Mouse (Mus musculus) bone marrow, adult 2 months (tissue): Measurements from ENCODE around the gene Mogs. TPM values are rescaled to one million over a fixed set of nuclear protein-coding genes. Genes with fewer than 3 reads are reported as not detected.
"Not testable (repeated sequence)": the region's sequence is repeated elsewhere in the genome, so short reads cannot be mapped to it uniquely, and the experiment has no call there.

Experiments
- H3K27ac ChIP-seq: fragments of 200-500 bp; 2 replicates; pipeline ENCODE4 v1.5.1; 2012; ENCODE audit warnings: low read depth, mild to moderate bottlenecking, control low read depth, inconsistent platforms, low read length; ENCODE audit not compliant: control insufficient read depth, poor library complexity, insufficient read depth
- H3K4me1 ChIP-seq: fragments of 200-500 bp; 2 replicates; pipeline ENCODE4 v1.6.1; 2011; ENCODE audit warnings: low read length; ENCODE audit not compliant: control insufficient read depth, insufficient read depth
- H3K4me3 ChIP-seq: fragments of 200-500 bp; replicated peaks from 2 replicates; pipeline ENCODE3; 2011; ENCODE audit warnings: mild to moderate bottlenecking, low read depth, low read length, control low read depth; ENCODE audit not compliant: control insufficient read depth
- CTCF ChIP-seq: fragments of 200-500 bp; IDR thresholded peaks from 2 replicates; pipeline ENCODE4 v1.5.1; 2011; ENCODE audit warnings: low read length, control low read depth; ENCODE audit not compliant: control insufficient read depth, insufficient read depth
- POLR2A ChIP-seq: fragments of 200-500 bp; IDR thresholded peaks from 2 replicates; pipeline ENCODE4 v1.6.1; 2011; ENCODE audit warnings: low read depth, mild to moderate bottlenecking, control low read depth, low read length, borderline replicate concordance; ENCODE audit not compliant: control insufficient read depth
- WGBS: fragments of 180-500 bp; shearing (Covaris S2); methylation state at CpG from one replicate; pipeline ENCODE4 v1.1.7; 2018; 5-methylcytosine and 5-hydroxymethylcytosine counted together
- polyA plus RNA-seq: library from polyadenylated mRNA; stranded (reverse); fragments of >200 nt; gene quantifications from 2 replicates; pipeline ENCODE4 v1.2.4, GENCODE M21; 2011; ENCODE audit warnings: low replicate concordance; ENCODE audit not compliant: missing spikeins, insufficient read depth, insufficient read length

Mogs gene
- polyA plus RNA-seq, 1 experiment: 29.6 TPM

DNA sequence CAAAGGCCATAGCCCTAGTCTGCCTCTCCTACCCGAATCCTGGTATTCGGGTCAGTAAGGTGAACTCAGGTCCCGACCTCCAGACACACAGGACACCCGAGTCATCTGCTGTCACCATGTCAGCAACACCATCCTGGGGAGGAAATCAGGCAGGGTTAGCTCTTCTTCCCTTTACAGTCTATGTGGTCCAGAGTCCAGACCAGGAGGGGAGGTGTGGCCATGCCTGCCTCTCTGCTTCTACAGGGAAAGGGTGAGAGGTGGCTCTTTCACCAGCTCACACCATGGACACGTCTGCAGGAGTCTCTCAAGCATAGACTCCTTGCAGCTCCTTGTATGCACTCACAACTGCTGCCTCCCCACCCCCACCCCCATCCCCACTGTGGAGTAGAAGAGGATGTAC lies 38.2 kb downstream of the Mogs start:
- TF ChIP-seq POLR2A (no peak), CTCF (no peak)
- H3K4me1 ChIP-seq: peaks cover 1% of the 10 kb centered on the region; the same call in 1 of the 2 replicates
- H3K4me3 ChIP-seq: no peak overlapping the region
- no peak overlapping the region for H3K27ac ChIP-seq
- 79% methylated on average over 5 of the region's 5 CpGs for WGBS

- H3K4me3 ChIP-seq: peak overlapping the region; percentile 48
- TF ChIP-seq CTCF (no peak), POLR2A (no peak)
- 12% methylated on average over 23 of the region's 23 CpGs for WGBS
- peaks cover 1% of the 10 kb centered on the region; the same call in 1 of the 2 replicates for H3K4me1 ChIP-seq
- no peak overlapping the region for H3K27ac ChIP-seq
These were observed 40.4 kb downstream of the Mogs start for GRCm38 (mm10) chr6:83155552-83156238.

DNA sequence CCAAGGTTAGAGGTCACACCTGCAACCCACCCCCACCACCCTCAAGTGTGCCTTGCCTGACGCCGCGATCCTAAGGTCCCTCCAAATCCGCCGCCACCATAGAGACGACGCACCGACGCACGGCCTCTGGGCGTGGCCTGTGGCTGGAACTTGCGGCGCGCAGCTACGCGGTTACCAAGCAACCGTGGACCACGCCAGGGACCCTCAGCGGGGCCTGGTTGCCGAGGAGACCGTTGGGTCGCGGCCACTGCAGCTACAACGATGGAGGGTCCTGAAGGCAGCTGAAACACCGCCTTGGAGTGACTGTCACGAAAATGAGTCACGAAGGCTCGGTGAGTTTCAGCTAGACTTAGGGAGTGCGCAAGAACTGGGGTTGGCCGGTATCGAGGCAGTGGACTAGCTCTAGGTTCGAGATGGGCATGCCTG lies 41.0 kb downstream of the Mogs start, which contains the start of the genes Wdr54 and 1700003E16Rik:
Gene Wdr54, minus strand, starts transcription at position 139 of the 426 bp plus-strand sequence.
Gene 1700003E16Rik, plus strand, starts transcription at position 146 of the 426 bp plus-strand sequence.
- Histone ChIP-seq H3K4me1 (peaks cover 1% of the 10 kb centered on the region; the same call in 1 of the 2 replicates), H3K27ac (no peak within 1 kb of the TSS), H3K4me3 (peak within 1 kb of the TSS; percentile 48)
- TF ChIP-seq CTCF: no peak
- no peak for TF ChIP-seq POLR2A
- WGBS: 2% methylated on average over 32 of the region's 32 CpGs

- H3K4me3 ChIP-seq, H3K4me1 ChIP-seq, H3K27ac ChIP-seq: not testable (repeated sequence)
- WGBS: 9% methylated on average over 3 of the region's 3 CpGs
These were observed 44.2 kb downstream of the Mogs start for GRCm38 (mm10) chr6:83159456-83159855.

DNA sequence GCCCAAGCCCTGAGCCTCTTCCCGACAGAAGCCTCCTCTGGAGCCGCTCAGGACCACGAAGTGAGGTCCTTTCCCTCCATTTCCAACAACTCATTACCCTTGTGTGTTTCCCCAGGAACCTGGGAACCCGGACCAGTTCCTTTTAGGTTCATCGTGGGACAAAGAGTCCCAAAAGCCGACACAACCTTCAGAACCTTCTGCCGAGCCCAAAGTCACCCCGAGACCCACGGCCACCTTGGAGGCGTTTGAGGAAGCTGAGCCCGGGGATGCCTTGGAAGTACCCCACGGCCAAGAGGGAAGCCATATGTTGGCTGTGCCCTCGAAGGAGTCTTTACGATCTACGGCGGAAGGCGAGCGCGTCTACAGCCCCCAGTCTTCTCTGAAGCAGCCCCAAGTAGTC lies 46.1 kb downstream of the Mogs start:
- Histone ChIP-seq H3K4me1 (peaks cover 1% of the 10 kb centered on the region; the same call in 1 of the 2 replicates), H3K27ac (no peak overlapping the region), H3K4me3 (no peak overlapping the region)
- WGBS: 12% methylated on average over 19 of the region's 19 CpGs
- TF ChIP-seq CTCF: no peak
- no peak for TF ChIP-seq POLR2A

DNA sequence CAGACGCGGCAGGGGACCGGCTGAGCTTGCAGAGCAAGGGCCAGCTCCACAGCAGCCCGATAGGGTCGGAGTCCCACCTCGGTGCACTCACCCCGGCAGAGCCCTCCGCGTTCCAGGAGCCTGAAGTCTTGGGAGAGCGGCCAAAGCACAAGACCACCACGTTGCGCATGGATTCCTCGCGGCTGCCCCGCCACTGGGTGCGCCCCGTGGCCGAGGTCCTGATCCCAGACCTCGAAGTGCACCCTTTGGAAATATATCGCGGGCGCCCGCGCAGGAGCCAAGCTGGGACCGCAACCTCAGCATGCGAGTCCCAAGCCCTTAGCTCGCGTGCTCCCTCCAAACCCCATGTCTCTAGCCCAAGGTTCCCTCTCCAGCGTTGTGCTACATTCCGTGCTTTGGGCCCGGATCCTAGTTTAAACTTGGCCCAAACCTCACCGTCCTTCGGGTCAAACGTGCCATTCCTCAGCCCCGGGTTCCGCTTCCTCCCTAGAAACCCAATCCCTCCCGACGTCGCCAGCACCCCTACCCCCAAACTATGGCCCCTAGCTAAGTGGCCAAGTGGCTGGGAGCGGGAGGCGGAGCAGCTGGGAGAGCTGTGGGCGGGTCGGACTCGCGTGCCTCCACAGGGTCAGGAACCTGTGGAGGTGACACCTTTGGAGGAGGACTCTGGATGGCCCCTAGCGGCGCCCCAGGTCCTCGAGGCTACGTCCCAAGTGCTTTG lies 46.8 kb downstream of the Mogs start:
- H3K4me3 ChIP-seq: no peak overlapping the region
- 2% methylated on average over 49 of the region's 49 CpGs for WGBS

GRCm38 (mm10) chr6:83162701-83163100 lies 47.4 kb downstream of the Mogs start:
- Histone ChIP-seq H3K4me1 (peaks cover 2% of the 10 kb centered on the region; the same call in 1 of the 2 replicates), H3K4me3 (no peak overlapping the region), H3K27ac (no peak overlapping the region)
- WGBS: 2% methylated on average over 8 of the region's 8 CpGs
- no peak for TF ChIP-seq POLR2A
- peak; percentile 55 for TF ChIP-seq CTCF

More for the DNA sequence above, 46.8 kb downstream of the Mogs start:
- TF ChIP-seq POLR2A (no peak), CTCF (no peak)
- H3K4me1 ChIP-seq: no peaks in the 10 kb centered on the region; the same call in 1 of the 2 replicates
- no peak overlapping the region for H3K27ac ChIP-seq

- TF ChIP-seq CTCF: no peak
- TF ChIP-seq POLR2A: no peak
- H3K27ac ChIP-seq: no peak overlapping the region
- 3% methylated on average over 6 of the region's 6 CpGs for WGBS
- H3K4me3 ChIP-seq: peak overlapping the region; percentile 76
- H3K4me1 ChIP-seq: peaks cover 2% of the 10 kb centered on the region; the same call in 1 of the 2 replicates
These were observed 49.8 kb downstream of the Mogs start for GRCm38 (mm10) chr6:83165026-83165606.
